Mouse (Mus musculus) erythroblast, embryonic 14.5 days (primary cell): ENCODE data around the gene Fbxl14.

Experiments used
- GATA1 ChIP-seq: IDR thresholded peaks from 2 replicates; pipeline ENCODE4 v1.6.1; 2012; ENCODE audit warnings: low read length, inconsistent platforms, mixed read lengths
- TAL1 ChIP-seq: IDR thresholded peaks from 3 replicates; pipeline ENCODE4 v1.6.1; 2012; ENCODE audit warnings: low read length, inconsistent platforms, mixed read lengths

DNA sequence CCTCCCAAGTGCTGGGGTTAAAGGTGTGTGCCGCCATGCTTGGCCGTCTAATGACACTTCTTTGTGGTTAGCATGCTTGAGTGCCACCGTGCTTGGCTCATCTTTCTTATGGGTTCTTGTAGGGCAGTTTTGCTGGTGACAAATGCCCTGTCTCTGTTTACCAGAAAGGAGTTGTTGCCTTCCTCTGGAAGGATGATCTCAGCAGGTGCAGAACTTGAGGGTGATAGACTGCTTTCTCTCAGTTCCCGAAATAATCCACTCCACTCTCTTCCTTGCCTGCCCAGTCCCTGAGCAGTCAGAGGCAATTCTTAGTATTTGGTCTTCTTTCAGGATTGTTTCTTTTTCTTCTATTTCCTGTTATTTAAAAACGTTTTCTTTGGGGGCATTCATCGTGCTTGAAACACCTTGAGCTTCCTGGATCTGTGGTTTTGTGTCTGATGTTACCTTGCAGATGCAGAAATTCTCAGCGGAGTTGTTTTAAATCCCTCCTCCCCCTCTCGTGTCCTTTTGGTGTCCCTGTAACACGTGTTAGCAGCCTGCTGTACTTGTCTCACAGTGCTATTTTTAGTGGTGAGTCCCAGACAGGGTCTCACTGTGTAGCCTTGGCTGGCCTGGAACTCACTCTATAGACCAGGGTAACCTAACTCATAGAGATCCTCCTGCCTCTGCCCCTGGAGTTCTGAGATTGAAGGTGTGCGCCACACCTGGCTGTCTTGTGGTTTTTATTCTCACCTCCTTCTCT lies 29.3 kb downstream of the Fbxl14 start:
- TF ChIP-seq GATA1 (no peak), TAL1 (no peak)
